Mouse (Mus musculus): ENCODE results near the gene Pmf1. TPM values are rescaled to one million over a fixed set of nuclear protein-coding genes. Genes with fewer than 3 reads are reported as not detected.
"Not testable (repeated sequence)": the region's sequence is repeated elsewhere in the genome, so short reads cannot be mapped to it uniquely, and the experiment has no call there.

The Pmf1 gene
- polyA plus RNA-seq, 1 experiment = 29.9 TPM

- no peak overlapping the region for H3K27ac ChIP-seq (ENCODE audit: insufficient read depth, low read length)
- H3K4me1 ChIP-seq (ENCODE audit: control insufficient read depth, insufficient read depth, low read length) = no peaks in the 10 kb centered on the region
- H3K4me3 ChIP-seq (ENCODE audit: insufficient read depth, low read length) = no peak overlapping the region
- no peak for TF ChIP-seq CTCF (IDR thresholded peaks at IDR 0.05; ENCODE audit: borderline replicate concordance, insufficient read depth, low read length)
- TF ChIP-seq POLR2A (IDR thresholded peaks at IDR 0.05; ENCODE audit: low read depth, low read length) = no peak
These were observed 29.5 kb upstream of the Pmf1 start for GRCm38 (mm10) chr3:88439582-88439981.

DNA sequence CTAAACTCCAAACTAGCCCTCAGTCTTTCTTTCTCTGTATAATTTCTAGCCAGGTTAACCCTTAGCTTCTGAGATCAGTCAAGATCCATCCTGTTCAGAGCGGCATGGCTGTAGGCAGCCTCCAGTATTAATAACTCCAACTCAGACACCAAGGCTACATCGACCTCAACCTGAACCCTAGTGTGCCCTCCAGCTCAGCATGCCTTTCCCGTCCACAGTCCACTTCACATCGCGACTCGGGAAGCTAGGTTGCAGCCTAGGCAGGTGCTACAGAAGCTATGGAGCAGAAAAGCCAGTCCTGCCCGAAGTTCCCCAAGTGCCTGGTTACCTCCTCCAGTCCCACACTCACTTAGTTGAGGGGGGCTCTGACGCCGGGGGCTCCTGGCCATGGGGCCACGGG is 27.3 kb upstream of the Pmf1 start:
- H3K27ac ChIP-seq (ENCODE audit: insufficient read depth, low read length) = no peak overlapping the region
- H3K4me1 ChIP-seq (ENCODE audit: control insufficient read depth, insufficient read depth, low read length) = no peaks in the 10 kb centered on the region
- no peak overlapping the region for H3K4me3 ChIP-seq (ENCODE audit: insufficient read depth, low read length)
- no peak for TF ChIP-seq POLR2A (IDR thresholded peaks at IDR 0.05; ENCODE audit: low read depth, low read length)
- TF ChIP-seq CTCF (IDR thresholded peaks at IDR 0.05; ENCODE audit: borderline replicate concordance, insufficient read depth, low read length) = no peak

DNA sequence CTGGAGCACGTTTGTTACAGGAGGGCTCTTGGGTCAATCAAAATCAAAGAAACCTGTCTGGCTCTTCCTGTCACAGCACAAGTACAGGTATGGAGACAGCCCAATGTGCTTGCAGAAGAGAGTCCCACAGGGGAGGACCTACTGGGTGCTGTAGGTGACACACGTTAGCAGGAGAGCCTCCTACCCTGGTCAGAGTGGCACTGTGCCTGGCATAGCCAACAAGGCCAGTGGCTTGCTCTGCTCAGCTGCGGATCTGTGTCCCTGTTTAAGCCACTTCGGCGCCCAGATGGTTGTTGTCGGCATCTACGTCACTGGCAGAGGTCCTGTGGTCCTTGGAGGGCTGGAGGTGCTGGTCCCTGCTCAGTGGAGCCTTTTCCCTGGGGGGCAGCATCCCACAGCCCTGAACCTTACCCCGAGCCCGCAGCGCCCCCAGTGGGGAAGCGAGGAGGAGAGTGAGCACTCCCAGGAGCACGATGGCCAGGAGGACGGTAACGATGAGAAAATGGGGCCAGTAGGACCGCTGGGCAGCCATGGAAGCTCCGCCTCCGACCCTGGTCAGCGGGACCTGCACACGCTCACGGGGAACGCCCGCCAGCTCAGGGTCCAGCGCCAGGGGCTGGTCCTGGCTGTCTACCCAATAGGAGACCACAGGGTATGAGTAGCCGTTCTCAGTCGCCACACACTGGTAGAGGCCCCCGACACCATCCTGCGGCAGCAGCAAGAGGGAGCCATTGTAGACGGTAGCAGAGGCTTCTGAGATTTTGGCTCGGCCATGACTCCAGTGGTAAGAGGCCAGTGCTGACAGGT is 26.5 kb upstream of the Pmf1 start:
- Histone ChIP-seq H3K4me1 (ENCODE audit: control insufficient read depth, insufficient read depth, low read length) (no peaks in the 10 kb centered on the region), H3K27ac (ENCODE audit: insufficient read depth, low read length) (no peak overlapping the region), H3K4me3 (ENCODE audit: insufficient read depth, low read length) (no peak overlapping the region)
- peak; percentile 57; the same call in 1 of the 2 replicates for TF ChIP-seq CTCF (IDR thresholded peaks at IDR 0.05; ENCODE audit: borderline replicate concordance, insufficient read depth, low read length)
- no peak; the same call in 1 of the 2 replicates for TF ChIP-seq POLR2A (IDR thresholded peaks at IDR 0.05; ENCODE audit: low read depth, low read length)

- H3K4me1 ChIP-seq (ENCODE audit: control insufficient read depth, insufficient read depth, low read length) = no peaks in the 10 kb centered on the region
- H3K4me3 ChIP-seq (ENCODE audit: insufficient read depth, low read length) = no peak overlapping the region
- no peak for TF ChIP-seq POLR2A (IDR thresholded peaks at IDR 0.05; ENCODE audit: low read depth, low read length)
- TF ChIP-seq CTCF (IDR thresholded peaks at IDR 0.05; ENCODE audit: borderline replicate concordance, insufficient read depth, low read length) = no peak
- H3K27ac ChIP-seq (ENCODE audit: insufficient read depth, low read length) = no peak overlapping the region
These were observed 25.4 kb upstream of the Pmf1 start for GRCm38 (mm10) chr3:88435515-88435914.

GRCm38 (mm10) chr3:88428639-88429038 is 18.5 kb upstream of the Pmf1 start:
- not testable (repeated sequence) for H3K4me1 ChIP-seq (ENCODE audit: control insufficient read depth, insufficient read depth, low read length); H3K4me3 ChIP-seq (ENCODE audit: insufficient read depth, low read length); H3K27ac ChIP-seq (ENCODE audit: insufficient read depth, low read length)

GRCm38 (mm10) chr3:88427342-88427905 is 17.3 kb upstream of the Pmf1 start:
- TF ChIP-seq POLR2A (IDR thresholded peaks at IDR 0.05; ENCODE audit: low read depth, low read length) (no peak), CTCF (IDR thresholded peaks at IDR 0.05; ENCODE audit: borderline replicate concordance, insufficient read depth, low read length) (no peak)
- Histone ChIP-seq H3K4me1 (ENCODE audit: control insufficient read depth, insufficient read depth, low read length) (no peaks in the 10 kb centered on the region), H3K27ac (ENCODE audit: insufficient read depth, low read length) (no peak overlapping the region), H3K4me3 (ENCODE audit: insufficient read depth, low read length) (no peak overlapping the region)

GRCm38 (mm10) chr3:88425708-88426420 is 15.7 kb upstream of the Pmf1 start:
- 0 out of 2 replicates have a peak, but pooled peaks cover 3% of the 10 kb centered on the region for H3K4me1 ChIP-seq (ENCODE audit: control insufficient read depth, insufficient read depth, low read length)
- H3K4me3 ChIP-seq (ENCODE audit: insufficient read depth, low read length) = no peak overlapping the region
- TF ChIP-seq CTCF (IDR thresholded peaks at IDR 0.05; ENCODE audit: borderline replicate concordance, insufficient read depth, low read length) = no peak
- no peak for TF ChIP-seq POLR2A (IDR thresholded peaks at IDR 0.05; ENCODE audit: low read depth, low read length)
- H3K27ac ChIP-seq (ENCODE audit: insufficient read depth, low read length) = no peak overlapping the region

DNA sequence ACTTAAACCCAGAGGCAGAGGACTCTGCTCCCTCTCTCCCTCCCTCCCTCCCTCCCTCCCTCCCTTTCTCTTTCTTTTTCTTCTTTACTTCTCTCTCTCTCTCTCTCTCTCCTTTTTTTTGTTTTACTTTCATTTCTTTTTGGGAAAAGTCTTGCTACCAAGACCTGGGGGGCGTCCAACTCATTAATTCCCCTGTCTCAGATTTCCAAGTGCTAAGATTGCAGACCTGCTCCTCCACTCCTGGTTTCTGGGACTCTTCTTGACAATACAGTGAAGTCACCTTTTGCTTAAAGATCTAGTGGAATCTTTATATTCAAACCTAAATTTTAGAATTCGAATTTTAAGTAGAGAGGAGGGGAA is 15.2 kb upstream of the Pmf1 start:
- H3K27ac ChIP-seq (ENCODE audit: insufficient read depth, low read length) = no peak overlapping the region
- TF ChIP-seq CTCF (IDR thresholded peaks at IDR 0.05; ENCODE audit: borderline replicate concordance, insufficient read depth, low read length) (no peak), POLR2A (IDR thresholded peaks at IDR 0.05; ENCODE audit: low read depth, low read length) (no peak)
- H3K4me1 ChIP-seq (ENCODE audit: control insufficient read depth, insufficient read depth, low read length) = 0 out of 2 replicates have a peak, but pooled peaks cover 3% of the 10 kb centered on the region
- H3K4me3 ChIP-seq (ENCODE audit: insufficient read depth, low read length) = no peak overlapping the region

DNA sequence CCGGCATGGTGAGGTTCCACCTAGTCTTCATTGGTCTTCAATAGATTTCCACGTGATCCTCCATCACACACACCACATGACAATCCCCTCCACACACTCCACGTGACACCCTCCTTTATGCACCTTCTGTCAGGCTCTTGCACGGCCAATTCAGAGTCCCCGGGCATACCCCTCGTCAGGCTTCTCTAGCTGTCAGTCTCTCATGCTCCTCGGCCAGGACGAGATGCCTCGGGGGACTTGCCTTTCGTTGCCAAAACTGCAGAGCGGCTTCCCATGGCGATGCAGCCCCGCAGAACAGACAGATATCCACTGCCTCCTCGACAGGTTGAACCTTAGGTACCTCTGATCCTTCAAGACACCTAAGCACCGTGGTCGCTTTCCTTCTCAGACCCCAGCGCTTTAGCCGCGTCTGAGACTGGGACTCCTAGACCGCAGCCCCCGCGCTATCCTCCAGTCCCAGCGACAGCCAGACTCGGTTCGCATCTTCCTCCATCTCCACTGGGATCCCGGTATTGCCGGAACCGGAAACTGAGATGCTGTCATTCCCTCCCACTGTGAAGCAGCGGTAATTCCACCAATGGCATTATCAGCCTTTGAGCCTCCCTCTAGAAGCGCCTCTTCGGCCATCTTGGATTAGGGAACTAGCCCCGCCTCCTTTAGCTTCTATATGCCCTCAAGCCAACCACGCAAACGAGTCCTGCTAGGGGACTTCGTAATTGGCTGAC is 14.6 kb upstream of the Pmf1 start, which contains the start of gene Slc25a44:
TSS of gene Slc25a44 (minus strand) at position 535 of the 725 bp plus-strand sequence.
- 0 out of 2 replicates have a peak, but pooled peaks cover 3% of the 10 kb centered on the region for H3K4me1 ChIP-seq (ENCODE audit: control insufficient read depth, insufficient read depth, low read length)
- TF ChIP-seq POLR2A (IDR thresholded peaks at IDR 0.05; ENCODE audit: low read depth, low read length) = peak; percentile 94
- no peak for TF ChIP-seq CTCF (IDR thresholded peaks at IDR 0.05; ENCODE audit: borderline replicate concordance, insufficient read depth, low read length)
- H3K4me3 ChIP-seq (ENCODE audit: insufficient read depth, low read length) = peak within 1 kb of the TSS; percentile 77
- no peak within 1 kb of the TSS for H3K27ac ChIP-seq (ENCODE audit: insufficient read depth, low read length)
